Mouse (Mus musculus) regulatory T cell (primary cell): ENCODE measurements at regions not wholly inside any gene's neighbourhood (a gene's known extent, or its start where the extent isn't known, plus 50 kb on each side); places are given as distances from the start of the nearest gene placed in this dataset.

Source experiments
- in situ Hi-C: fragments of 300-600 bp; cut with MboI, MseI; formaldehyde crosslinking; loops from one replicate; pipeline ENCODE4 v1.15.1; 2025; ENCODE audit warnings: high pct_unique_total_duplicates

DNA sequence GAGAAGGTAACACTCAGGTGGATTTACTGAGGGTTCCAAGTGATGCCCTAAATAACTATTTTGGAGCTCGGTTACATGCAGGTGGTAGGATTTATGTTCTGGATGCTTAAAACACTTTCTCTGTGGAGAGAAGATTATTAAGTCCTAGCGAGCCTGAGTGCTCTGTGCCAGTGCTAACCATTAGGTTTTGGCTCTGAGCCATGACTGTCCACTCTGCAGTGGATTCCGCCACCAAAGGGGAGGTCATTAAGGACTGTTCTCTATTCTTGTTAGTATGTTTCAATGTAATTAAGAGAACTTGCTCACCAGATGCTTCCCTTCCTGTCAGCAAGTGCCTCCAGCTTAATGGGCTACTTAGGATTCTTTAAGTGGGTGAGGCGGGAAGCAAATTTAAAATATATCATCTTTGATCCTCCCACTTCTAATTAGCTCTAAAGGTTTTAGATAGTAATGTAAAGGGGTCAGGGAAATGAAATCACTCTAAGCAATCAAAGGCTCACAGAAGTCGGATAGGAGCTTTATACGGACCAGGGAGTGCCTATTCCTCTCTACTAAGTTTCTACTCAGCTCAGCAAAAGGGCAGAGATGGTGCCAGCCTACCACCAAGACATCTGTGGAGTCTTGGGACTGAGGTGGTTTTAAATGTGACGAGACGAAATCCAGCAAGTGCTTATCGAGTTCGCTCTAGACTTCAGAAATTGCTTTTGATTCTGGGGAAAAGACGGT is 301.6 kb upstream of the Gm15217 start:
- in situ Hi-C loops: no loop called here

DNA sequence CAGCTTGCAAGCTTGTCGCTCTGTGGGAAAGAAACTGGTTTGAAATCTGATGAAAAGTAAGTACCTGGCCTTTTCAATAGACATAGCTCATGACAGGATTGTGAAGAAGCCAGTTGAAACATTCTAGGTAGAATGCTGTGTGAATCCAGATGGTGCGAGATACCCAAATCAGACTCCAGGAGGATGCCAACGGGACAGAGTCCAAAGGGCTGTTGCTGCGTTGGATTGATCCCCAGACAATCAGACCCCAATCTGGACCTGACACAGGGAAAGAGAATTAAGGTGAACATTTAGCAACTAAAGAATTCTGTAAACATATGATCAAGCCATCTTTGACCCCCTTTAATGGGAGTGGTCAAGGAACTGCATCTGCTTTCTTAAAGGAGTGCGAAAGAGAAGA is 296.6 kb upstream of the Gm15217 start:
- in situ Hi-C loops: no loop called here

DNA sequence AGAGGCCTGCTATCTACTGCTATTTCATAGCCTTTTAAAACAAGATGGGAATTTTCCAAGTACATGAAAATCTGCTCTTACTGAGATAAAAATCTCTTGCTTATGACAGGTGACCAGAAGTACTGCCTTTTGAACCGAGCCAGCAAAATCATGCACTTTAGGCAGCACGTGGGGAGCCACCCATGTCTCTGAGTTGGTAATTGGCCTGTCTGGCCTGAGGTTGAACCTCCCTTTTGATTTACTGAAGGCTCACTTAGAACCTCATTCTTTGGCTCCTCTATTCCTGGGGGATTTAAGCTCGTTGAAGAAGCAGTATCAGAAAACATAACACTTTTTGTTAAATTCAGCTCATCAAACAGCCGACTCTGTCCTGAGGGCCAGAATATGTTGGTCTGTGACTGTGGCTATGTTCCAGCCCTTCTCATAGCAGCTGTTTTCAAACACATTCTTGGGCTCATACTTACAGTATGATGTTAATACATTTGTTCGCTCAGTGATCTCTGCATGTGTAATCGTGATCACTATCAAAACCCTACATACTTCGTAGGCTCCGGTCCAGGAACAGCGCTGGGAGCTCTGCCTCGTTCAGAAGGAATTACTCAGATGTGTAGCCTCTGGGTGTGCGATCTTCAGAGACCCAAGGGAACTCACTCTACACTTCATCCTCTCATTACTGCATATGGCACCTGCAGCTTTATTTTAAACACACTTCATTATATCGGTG is 290.1 kb upstream of the Gm15217 start:
- in situ Hi-C loops: no loop called here

DNA sequence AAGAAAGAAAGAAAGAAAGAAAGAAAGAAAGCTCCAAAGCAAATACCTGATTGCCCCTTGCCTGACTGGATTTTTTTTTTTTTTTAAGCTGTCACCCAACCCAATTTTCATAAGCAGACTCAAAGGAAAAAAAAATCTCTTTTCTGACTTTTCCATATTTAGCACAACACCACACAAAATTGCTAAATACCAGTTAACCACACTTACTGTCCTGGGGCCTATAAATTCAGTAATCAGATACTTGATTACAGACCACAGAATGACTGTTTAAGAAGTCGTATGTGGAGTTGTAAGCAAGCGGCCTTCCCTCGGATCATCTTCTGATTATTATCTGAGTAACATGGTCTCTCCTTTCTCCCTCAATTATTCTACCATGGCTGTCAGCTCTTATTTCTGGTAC is 263.3 kb upstream of the Gm15217 start:
- in situ Hi-C loops: no loop called here

DNA sequence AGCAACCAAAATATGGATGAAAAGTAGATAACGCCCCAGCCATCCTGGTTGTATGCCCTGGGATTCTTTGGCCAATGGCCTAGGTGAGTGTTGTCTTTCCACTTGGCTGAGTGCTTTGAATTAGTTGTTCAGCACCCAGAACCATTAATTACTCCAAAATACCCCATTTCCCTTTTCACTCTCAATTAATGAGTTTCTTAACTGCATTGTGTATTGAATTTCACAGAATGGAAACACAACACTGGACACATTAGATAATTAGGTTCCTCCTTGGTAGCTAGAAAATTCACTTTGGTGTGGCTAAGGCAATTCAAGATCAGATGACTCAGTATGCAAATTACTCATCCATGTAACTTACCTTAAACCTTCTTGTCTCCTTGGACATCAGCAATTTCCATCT is 252.7 kb upstream of the Gm15217 start:
- in situ Hi-C loops: no loop called here

DNA sequence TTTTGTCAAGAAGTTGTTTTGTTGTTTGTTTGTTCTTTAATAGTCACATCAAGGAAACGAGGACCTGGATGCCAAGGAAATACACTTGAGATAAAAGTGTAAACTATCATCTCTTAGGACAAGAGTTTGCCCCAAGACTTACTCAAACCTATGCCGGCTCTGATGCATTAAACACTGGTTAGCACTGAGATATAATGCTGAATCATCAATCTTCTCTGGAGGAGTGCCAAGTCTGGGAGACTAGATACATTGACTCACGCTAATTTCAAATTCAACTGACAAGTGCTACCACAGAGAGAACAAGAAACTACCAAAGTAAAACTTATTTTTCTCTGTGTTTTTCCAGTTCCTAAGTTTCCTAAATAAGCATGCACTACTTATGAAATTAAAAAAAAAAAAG is 249.5 kb upstream of the Gm15217 start:
- in situ Hi-C loops: no loop called here

DNA sequence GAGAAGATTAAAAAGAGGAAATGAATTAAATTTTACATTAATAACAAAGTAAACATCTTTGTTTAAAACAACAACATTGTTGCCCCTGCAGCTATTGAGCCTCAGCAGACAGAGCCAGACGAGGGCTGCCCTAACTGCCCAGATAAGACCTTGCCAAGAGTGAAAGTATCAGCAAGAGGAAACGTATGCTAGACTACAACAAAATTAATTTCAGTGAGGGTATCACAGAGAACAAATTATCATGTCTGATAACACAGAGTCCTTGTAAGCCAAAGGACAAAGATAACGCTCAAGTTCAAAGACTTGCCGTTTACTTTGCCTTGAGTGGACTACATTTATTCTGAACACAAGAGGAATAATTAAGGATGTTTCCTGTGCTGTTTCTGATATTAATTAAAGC is 235.0 kb upstream of the Gm15217 start:
- in situ Hi-C loops: no loop called here

DNA sequence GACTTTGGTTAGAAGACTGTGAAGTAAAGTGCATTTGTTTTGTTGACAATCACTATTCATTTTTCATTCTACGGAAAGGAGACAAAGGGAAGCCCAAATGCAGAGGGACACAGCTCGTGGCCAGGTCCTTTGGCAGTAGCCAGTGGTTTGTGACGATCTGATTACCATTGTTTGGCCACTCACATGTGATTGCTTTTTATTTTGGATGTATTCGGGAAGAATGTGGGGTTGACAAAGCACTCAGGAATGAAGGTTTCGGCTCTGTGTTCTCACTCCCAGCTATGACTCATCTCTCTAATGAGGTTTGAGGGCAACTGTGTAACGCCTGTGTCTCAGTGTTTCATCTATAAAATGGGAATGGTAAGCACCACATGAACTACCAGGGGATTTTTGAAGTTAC is 234.5 kb upstream of the Gm15217 start:
- in situ Hi-C loops: no loop called here

DNA sequence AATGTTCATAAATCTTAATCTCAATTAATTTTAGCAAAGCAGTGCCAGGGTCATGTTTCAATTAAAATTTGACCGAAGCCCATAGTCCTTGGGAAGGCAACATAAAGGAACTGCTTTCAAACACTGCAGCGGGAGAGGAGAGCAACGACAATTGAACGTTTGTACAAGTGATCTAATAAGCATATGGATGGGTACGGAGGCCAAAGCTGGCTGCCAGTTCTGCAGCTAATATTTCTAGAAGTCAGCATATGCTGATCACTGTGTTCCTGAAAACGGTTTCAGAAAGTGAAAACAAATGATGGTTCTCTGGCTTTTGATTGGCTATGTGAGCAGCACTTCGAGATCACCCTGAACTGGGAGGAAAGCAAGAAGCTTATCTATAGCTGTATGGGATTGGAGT is 233.6 kb upstream of the Gm15217 start:
- in situ Hi-C loops: no loop called here

DNA sequence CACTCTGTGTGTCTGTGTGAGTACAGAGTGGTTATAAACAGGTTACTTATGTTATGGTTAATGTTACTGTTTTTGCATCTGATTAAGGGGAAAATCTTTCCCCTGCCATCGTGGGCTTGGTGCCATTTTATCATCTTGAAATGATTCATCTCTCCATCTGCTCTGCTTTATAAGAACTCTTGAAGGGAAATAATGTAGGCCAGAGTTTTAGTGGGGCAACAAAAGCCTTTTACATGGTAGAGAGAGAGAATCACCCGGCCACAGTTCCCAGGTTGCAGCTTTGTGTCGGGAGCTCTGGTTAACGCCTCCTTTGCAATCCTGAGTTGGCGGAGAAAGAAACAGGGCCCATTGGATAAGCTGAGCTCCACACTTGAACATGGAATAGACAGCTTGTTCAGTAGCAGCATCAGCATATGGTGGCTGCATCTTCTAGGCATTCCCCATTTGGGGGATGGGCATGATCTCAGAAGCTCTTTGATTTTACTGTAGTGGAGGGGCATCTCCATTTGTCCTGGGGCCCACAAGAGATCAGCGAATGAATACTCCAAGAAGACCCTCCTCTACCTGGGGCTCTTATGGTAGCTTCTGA is 230.0 kb upstream of the Gm15217 start:
- in situ Hi-C loops: no loop called here

DNA sequence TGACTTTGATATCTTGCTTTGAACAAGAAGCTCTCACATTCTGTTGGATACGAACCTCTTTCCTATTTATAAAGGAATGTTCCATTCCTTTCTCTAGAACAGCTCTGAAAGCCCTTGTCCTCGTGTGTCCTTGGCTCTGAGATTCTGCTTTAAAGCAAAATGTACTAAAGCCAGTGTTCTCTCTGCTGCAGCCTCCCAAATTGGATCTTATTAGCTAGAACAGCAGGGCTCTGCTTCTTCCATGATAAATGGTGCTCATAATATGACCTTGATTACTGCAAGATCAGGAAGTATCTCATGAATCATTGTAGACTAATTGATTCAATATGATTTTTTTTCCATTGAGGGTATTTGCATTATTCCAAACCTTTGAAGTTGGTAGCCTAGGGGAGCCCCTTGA is 220.5 kb upstream of the Gm15217 start:
- in situ Hi-C loops: no loop called here

DNA sequence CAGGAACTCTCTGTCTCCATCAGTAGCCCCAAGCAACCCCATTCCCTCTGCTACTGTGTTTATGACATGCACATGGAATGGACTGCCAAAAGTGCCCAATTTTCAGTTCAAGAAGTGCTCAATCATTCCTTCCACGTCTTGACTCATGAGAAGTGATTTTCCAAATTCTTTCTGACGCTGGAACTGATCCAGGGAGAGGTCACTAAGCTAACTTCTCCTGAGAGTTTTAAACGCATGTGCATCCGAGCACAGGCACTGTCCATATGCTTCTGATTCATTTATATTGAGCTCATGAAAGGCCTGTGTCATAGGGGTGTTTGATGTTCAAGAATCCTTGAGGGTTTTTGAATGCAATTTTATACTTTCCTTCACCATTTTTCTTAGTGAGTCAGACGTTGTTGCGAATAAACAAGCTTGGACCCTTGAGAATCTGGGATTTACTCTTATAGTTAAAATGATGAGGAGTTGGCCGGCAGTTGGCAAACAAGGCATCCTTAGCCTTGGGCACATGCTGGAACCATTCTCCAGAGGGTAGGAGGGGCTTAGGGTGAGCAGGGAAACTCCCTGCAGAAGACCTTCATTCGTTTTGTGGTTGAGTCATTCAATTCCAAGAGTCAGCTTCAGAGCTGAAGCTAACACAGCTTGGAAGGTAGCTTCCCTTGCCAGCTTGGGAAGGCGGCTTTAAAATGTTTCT is 206.9 kb upstream of the Gm15217 start:
- in situ Hi-C loops: no loop called here

DNA sequence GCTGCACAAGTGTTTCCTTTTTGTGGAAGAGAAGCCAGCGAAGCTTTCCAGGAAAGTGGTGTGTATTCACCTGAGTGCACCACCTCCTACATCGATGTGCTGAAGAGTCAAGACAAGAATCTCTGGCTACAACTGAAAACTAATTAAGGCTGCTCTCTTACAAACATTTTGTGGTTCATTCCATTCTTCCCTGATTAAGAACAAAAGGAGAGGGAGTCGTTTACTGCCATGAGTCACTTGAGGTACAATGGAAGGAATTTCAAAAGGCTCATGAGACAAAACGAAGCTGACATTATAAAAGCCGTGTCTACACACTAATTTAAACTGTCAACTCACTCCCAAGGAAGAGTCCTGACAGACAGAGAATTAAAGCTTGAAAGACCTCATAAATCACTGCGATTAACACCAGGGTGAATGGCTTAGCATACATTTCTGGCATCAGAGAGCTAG is 206.3 kb upstream of the Gm15217 start:
- in situ Hi-C loops: no loop called here

DNA sequence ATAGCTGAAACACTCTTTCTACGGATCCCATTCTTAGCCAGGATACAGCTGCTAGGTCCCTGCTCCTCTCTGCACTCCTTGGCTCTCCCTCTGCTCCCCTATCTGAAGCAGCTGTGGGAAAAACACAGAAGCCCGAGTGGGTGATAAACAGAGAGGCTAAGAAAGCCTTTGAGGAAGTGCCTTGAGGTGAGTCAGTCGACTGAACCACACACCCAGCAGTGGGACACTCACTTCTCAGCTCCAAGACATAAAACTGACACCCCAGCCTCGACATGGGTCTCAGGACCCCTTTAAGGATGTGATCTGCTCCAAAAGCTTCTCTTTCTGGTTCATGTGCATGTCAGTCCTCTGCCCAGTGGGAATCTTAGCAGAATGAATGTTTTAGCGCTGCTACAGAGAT is 204.8 kb upstream of the Gm15217 start:
- in situ Hi-C loops: no loop called here

DNA sequence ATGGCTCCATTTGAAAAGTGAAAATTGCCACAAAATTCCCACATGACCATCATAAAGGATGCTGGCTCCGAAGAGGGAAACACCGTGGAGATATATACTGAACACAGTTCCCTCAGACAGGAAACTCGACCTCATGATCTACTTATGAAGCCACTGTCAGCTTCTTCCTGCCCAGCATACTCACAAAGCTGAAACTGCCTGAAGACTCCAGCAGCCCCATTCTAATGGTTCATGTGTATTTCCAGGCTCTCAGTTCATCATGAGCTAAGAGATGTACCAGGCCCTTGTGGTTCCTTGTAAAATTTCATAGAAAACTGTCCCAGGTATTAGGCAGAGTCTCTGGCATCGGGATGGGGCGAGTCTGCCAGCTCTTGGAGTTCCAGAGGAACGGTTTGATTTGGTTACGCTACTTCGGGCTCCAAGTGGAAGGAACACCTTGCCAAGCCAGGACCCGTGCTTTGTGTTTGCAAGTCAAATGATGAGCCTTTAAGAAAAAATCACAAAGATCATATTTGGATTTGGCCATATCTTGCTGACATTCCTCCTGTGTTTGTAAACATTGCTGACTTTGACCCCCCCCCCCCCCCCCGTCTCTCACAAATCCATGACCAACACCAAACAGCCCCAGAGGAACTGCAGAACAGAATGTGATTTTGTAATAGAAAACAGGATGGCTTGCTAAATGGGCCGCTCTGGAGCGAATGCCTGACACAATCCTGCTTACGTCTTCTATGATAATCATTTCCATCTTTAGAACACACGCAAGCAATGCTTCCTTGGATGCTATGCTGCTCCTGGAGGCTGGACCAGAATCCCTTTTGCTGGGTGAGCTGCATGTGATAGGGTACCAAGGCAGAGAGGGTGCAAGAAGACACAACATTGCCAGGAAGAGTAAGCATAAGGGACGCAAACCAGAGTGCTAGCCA is 203.7 kb upstream of the Gm15217 start:
- in situ Hi-C loops: no loop called here

DNA sequence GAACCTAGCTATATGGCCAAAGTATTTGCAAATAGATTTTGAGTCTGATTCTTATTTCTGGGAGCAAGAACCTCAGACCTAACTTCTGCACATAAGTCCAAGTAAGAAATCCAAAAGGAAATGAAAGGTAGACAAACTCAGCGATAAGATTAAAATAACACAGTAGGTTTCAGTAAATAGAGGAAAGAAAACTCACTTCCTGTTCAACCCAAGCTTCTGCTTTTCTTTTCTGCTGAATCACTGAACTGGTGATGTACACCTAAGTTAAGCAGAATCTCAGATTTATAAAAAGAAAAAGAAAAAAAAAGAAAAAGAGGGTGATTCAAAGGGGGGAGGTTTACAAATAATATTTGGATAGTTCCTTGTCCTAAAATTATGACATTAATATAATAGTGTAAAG is 200.2 kb upstream of the Gm15217 start:
- in situ Hi-C loops: no loop called here

DNA sequence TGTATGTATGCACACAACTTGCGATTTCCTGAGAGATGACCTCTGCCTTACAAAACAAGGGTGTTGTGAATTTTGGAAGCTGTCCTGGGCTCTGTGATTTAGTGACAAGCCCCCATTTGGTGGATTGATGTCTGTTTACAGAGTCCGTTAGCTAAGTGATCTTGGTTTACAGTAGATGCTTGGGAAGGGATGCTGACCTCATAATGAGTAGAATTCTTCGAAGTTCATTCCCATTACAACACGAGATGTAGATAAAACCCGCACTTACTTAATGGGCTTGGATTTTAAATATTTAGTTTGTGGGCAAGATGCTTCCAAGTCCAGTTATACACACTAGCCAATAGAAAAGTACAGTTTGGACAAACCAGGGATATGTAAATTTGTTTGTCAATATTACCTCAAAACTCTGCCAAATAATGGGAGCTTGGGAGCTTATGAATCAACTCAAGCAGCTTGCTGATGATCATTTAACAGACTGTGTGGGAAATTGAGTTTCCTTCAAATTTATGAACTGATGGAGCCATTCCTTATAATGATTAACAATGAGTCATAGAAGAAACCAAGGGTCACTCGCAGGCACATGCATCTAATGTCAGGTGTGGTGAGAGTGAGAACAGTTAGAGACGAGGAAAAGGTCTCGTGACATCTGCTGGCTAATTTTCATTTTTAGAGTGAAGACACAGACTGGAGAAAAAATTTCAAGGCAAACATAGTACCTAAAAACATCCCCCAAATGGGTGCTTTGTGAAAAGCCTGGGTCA is 187.4 kb upstream of the Gm15217 start:
- in situ Hi-C loops: no loop called here

DNA sequence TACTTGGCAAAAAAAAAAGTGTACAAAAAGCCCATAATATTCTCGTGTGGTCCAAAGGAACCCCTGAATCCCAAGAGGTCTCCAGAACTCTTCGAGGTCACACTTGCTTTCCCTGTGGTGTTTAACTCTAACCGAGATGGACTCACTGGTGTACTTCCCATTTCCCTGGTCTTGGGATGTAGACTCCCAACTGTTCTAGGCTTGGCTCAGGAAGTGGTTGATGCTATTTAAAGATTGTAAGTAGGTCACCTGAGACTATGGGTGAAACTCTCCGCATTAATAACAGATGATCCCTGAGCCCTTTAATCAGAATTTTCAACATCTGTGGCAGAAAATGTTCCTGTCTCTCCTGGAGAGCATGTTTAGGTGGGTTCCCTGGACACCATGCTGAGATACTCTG is 185.6 kb upstream of the Gm15217 start:
- in situ Hi-C loops: no loop called here

DNA sequence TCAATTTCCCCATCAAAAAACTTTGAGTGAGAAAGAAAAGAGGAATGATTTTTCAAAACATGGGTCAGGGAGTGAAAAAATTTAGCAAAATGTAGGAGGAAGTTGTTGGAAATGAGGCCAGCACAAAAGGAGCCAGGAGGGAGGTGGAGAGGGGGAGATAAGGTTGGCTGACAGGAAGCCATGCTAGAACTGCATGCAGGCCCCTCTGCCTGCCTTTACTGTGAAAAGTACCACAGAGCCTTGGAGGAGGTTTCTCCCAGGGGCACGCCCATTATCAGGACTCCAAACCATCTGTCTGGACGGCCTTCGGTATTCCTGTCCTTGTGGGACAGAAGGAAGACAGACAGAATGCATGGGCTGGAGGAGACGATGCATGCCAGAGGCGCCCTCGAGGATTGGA is 183.3 kb upstream of the Gm15217 start:
- in situ Hi-C loops: no loop called here

DNA sequence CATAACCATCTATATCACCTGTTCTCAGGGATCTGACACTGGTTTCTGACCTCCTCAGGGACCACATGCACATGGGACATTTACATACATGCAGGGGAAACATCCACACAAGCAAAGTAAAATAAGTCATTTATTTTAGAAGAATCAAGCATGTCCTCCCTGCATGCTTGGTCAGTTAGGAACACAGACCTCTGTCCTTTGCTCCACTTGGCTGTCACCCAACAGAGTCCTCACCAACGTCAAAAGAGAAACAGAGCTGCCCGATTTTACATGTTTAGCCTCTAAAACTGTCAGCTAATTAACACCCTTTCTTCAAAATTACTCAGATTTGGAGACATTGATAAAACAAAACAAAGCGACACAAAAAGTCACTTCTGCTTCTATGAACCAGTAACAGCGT is 176.4 kb upstream of the Gm15217 start:
- in situ Hi-C loops: no loop called here

DNA sequence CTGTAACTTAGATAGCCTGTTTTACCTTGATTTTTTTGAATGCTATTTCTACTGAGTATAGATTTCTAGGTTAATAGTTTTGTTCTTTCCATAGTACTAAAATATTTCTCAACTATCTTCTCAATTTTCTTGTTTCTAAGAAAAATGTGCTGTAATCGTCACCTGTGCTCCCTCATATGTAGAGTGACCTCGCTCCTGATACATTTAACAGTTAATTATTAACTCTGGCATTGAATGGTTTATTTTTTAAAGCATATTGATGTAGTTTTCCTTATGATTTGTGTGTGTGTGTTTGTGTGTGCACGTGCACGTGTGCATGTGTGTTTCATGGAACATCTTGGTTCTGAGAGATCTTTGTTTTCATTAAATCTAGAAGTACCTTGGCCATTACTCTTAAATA is 158.7 kb upstream of the Gm15217 start:
- in situ Hi-C loops: no loop called here
